Mouse (Mus musculus): ENCODE results near the gene Palld. TPM values are rescaled to one million over a fixed set of nuclear protein-coding genes. Genes with fewer than 3 reads are reported as not detected.

The Palld gene
- total and polyA plus RNA-seq, 3 experiments = 0.33 TPM; not detected in 2

- ATAC-seq (ENCODE audit: extremely low read depth, insufficient number of reproducible peaks, low FRiP score, poor library complexity, severe bottlenecking) (no peak), DNase-seq (ENCODE audit: low spot score) (no peak)
- no peaks in the 10 kb centered on the region for H3K36me3 ChIP-seq (replicated peaks)
- H3K4me3 ChIP-seq (ENCODE audit: low read depth, low read length) = no peak overlapping the region
- no peaks in the 10 kb centered on the region for H3K27me3 ChIP-seq (ENCODE audit: insufficient read depth, low read length)
- no peak for TF ChIP-seq POLR2AphosphoS5 (IDR thresholded peaks at IDR 0.05; ENCODE audit: insufficient replicate concordance, low read depth, low read length)
- TF ChIP-seq CTCF (IDR thresholded peaks at IDR 0.05; ENCODE audit: low read depth, low read length) = no peak
- TF ChIP-seq GATA2 (IDR thresholded peaks at IDR 0.05; ENCODE audit: borderline replicate concordance, low read depth, low read length) = no peak
- no peak for TF ChIP-seq GATA1 (IDR thresholded peaks at IDR 0.05; ENCODE audit: borderline replicate concordance, low read length)
- TF ChIP-seq TAL1 (conservative IDR thresholded peaks at IDR 0.05; ENCODE audit: low read depth, low read length) = no peak
- H3K9me3 ChIP-seq (replicated peaks) = no peaks in the 10 kb centered on the region
- H3K4me1 ChIP-seq (ENCODE audit: insufficient read depth, low read depth, low read length) = no peaks in the 10 kb centered on the region
Measured at GRCm38 (mm10) chr8:61714293-61714831, 188.1 kb downstream of the Palld start.

- ATAC-seq (ENCODE audit: extremely low read depth, insufficient number of reproducible peaks, low FRiP score, poor library complexity, severe bottlenecking) (no peak), DNase-seq (ENCODE audit: low spot score) (no peak)
- Histone ChIP-seq H3K27me3 (ENCODE audit: insufficient read depth, low read length) (no peaks in the 10 kb centered on the region), H3K36me3 (replicated peaks) (no peaks in the 10 kb centered on the region), H3K9me3 (replicated peaks) (no peaks in the 10 kb centered on the region), H3K4me1 (ENCODE audit: insufficient read depth, low read depth, low read length) (no peaks in the 10 kb centered on the region), H3K4me3 (ENCODE audit: low read depth, low read length) (no peak overlapping the region)
- TF ChIP-seq POLR2AphosphoS5 (IDR thresholded peaks at IDR 0.05; ENCODE audit: insufficient replicate concordance, low read depth, low read length) (no peak), TAL1 (conservative IDR thresholded peaks at IDR 0.05; ENCODE audit: low read depth, low read length) (no peak), CTCF (IDR thresholded peaks at IDR 0.05; ENCODE audit: low read depth, low read length) (no peak), GATA1 (IDR thresholded peaks at IDR 0.05; ENCODE audit: borderline replicate concordance, low read length) (no peak), GATA2 (IDR thresholded peaks at IDR 0.05; ENCODE audit: borderline replicate concordance, low read depth, low read length) (no peak)
Measured at GRCm38 (mm10) chr8:61713195-61713990, 189.1 kb downstream of the Palld start.

GRCm38 (mm10) chr8:61712426-61712825 is 190.1 kb downstream of the Palld start:
- no peaks in the 10 kb centered on the region for H3K4me1 ChIP-seq (ENCODE audit: insufficient read depth, low read depth, low read length)
- H3K27me3 ChIP-seq (ENCODE audit: insufficient read depth, low read length) = no peaks in the 10 kb centered on the region
- H3K9me3 ChIP-seq (replicated peaks) = no peaks in the 10 kb centered on the region
- no peaks in the 10 kb centered on the region for H3K36me3 ChIP-seq (replicated peaks)
- DNase-seq (ENCODE audit: low spot score) (no peak), ATAC-seq (ENCODE audit: extremely low read depth, insufficient number of reproducible peaks, low FRiP score, poor library complexity, severe bottlenecking) (no peak)
- no peak for TF ChIP-seq GATA2 (IDR thresholded peaks at IDR 0.05; ENCODE audit: borderline replicate concordance, low read depth, low read length)
- no peak for TF ChIP-seq TAL1 (conservative IDR thresholded peaks at IDR 0.05; ENCODE audit: low read depth, low read length)
- TF ChIP-seq CTCF (IDR thresholded peaks at IDR 0.05; ENCODE audit: low read depth, low read length) = no peak
- no peak for TF ChIP-seq POLR2AphosphoS5 (IDR thresholded peaks at IDR 0.05; ENCODE audit: insufficient replicate concordance, low read depth, low read length)
- no peak for TF ChIP-seq GATA1 (IDR thresholded peaks at IDR 0.05; ENCODE audit: borderline replicate concordance, low read length)
- no peak overlapping the region for H3K4me3 ChIP-seq (ENCODE audit: low read depth, low read length)

- Histone ChIP-seq H3K4me3 (ENCODE audit: low read depth, low read length) (no peak overlapping the region), H3K9me3 (replicated peaks) (no peaks in the 10 kb centered on the region), H3K27me3 (ENCODE audit: insufficient read depth, low read length) (no peaks in the 10 kb centered on the region), H3K36me3 (replicated peaks) (no peaks in the 10 kb centered on the region), H3K4me1 (ENCODE audit: insufficient read depth, low read depth, low read length) (no peaks in the 10 kb centered on the region)
- no peak for ATAC-seq (ENCODE audit: extremely low read depth, insufficient number of reproducible peaks, low FRiP score, poor library complexity, severe bottlenecking)
- DNase-seq (ENCODE audit: low spot score) = no peak
- no peak for TF ChIP-seq TAL1 (conservative IDR thresholded peaks at IDR 0.05; ENCODE audit: low read depth, low read length)
Measured at GRCm38 (mm10) chr8:61708586-61709305, 193.7 kb downstream of the Palld start.

GRCm38 (mm10) chr8:61705491-61705890 is 197.0 kb downstream of the Palld start:
- no peak for DNase-seq (ENCODE audit: low spot score)
- no peak for ATAC-seq (ENCODE audit: extremely low read depth, insufficient number of reproducible peaks, low FRiP score, poor library complexity, severe bottlenecking)
- Histone ChIP-seq H3K27me3 (ENCODE audit: insufficient read depth, low read length) (no peaks in the 10 kb centered on the region), H3K36me3 (replicated peaks) (no peaks in the 10 kb centered on the region), H3K4me3 (ENCODE audit: low read depth, low read length) (no peak overlapping the region), H3K4me1 (ENCODE audit: insufficient read depth, low read depth, low read length) (no peaks in the 10 kb centered on the region), H3K9me3 (replicated peaks) (no peaks in the 10 kb centered on the region)
- TF ChIP-seq POLR2AphosphoS5 (IDR thresholded peaks at IDR 0.05; ENCODE audit: insufficient replicate concordance, low read depth, low read length) = no peak
- TF ChIP-seq TAL1 (conservative IDR thresholded peaks at IDR 0.05; ENCODE audit: low read depth, low read length) = no peak
- TF ChIP-seq GATA2 (IDR thresholded peaks at IDR 0.05; ENCODE audit: borderline replicate concordance, low read depth, low read length) = no peak
- TF ChIP-seq GATA1 (IDR thresholded peaks at IDR 0.05; ENCODE audit: borderline replicate concordance, low read length) = no peak
- TF ChIP-seq CTCF (IDR thresholded peaks at IDR 0.05; ENCODE audit: low read depth, low read length) = no peak

- no peak for TF ChIP-seq CTCF (IDR thresholded peaks at IDR 0.05; ENCODE audit: low read depth, low read length)
- no peak for TF ChIP-seq GATA2 (IDR thresholded peaks at IDR 0.05; ENCODE audit: borderline replicate concordance, low read depth, low read length)
- no peak for TF ChIP-seq GATA1 (IDR thresholded peaks at IDR 0.05; ENCODE audit: borderline replicate concordance, low read length)
- TF ChIP-seq TAL1 (conservative IDR thresholded peaks at IDR 0.05; ENCODE audit: low read depth, low read length) = no peak
- no peak for TF ChIP-seq POLR2AphosphoS5 (IDR thresholded peaks at IDR 0.05; ENCODE audit: insufficient replicate concordance, low read depth, low read length)
- H3K4me1 ChIP-seq (ENCODE audit: insufficient read depth, low read depth, low read length) = no peaks in the 10 kb centered on the region
- ATAC-seq (ENCODE audit: extremely low read depth, insufficient number of reproducible peaks, low FRiP score, poor library complexity, severe bottlenecking) (no peak), DNase-seq (ENCODE audit: low spot score) (no peak)
- H3K27me3 ChIP-seq (ENCODE audit: insufficient read depth, low read length) = no peaks in the 10 kb centered on the region
- no peaks in the 10 kb centered on the region for H3K9me3 ChIP-seq (replicated peaks)
- H3K36me3 ChIP-seq (replicated peaks) = no peaks in the 10 kb centered on the region
- H3K4me3 ChIP-seq (ENCODE audit: low read depth, low read length) = no peak overlapping the region
Measured at GRCm38 (mm10) chr8:61702122-61702521, 200.4 kb downstream of the Palld start.
